Mouse (Mus musculus): ENCODE results near the gene Parp16.

GRCm38 (mm10) chr9:65146001-65146400 lies 49.2 kb upstream of the Parp16 start:
- TF ChIP-seq POLR2A (IDR thresholded peaks at IDR 0.05; ENCODE audit: borderline replicate concordance, control insufficient read depth, low read depth, low read length) (no peak), CTCF (IDR thresholded peaks at IDR 0.05; ENCODE audit: control insufficient read depth, insufficient read depth, low read length) (no peak)

Data from bone marrow, adult 2 months (tissue).